Mouse (Mus musculus): ENCODE data around the gene Cpm. TPM values are rescaled to one million over a fixed set of nuclear protein-coding genes. Genes with fewer than 3 reads are reported as not detected.

Cpm gene
- polyA plus RNA-seq, 1 experiment from 2014 or later: 5.2 TPM

GRCm38 (mm10) chr10:117705806-117706205 lies 76.5 kb downstream of the Cpm start:
- Histone ChIP-seq H3K4me2 (no peak overlapping the region), H3K9ac (no peak overlapping the region), H3K4me1 (peaks cover 14% of the 10 kb centered on the region), H3K27ac (no peak overlapping the region), H3K27me3 (no peaks in the 10 kb centered on the region), H3K4me3 (replicated peaks) (no peak overlapping the region), H3K36me3 (replicated peaks) (peaks cover 66% of the 10 kb centered on the region), H3K9me3 (no peaks in the 10 kb centered on the region)
- no peak for ATAC-seq (ENCODE audit: low FRiP score)

DNA sequence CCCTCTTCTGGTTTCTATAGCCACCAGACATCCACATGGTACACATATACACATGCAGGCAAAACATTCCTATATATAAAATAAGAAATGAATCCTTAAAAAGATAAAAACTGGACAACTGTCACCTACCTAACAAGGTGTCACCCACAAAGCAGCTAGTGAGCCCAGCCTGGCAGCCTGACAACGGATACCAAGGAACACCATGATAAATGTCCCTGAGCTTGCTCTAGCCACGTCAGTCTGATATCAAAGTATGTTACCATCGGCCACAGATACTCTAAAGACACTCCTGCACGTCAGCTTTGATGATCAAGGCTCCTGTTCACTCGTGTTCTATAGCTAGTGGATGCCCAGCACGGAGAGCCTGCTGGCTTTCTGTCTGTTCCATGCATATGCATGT lies 77.1 kb downstream of the Cpm start:
- ATAC-seq (ENCODE audit: low FRiP score): no peak
- Histone ChIP-seq H3K27ac (no peak overlapping the region), H3K36me3 (replicated peaks) (peaks cover 62% of the 10 kb centered on the region), H3K27me3 (no peaks in the 10 kb centered on the region), H3K9me3 (no peaks in the 10 kb centered on the region), H3K9ac (no peak overlapping the region), H3K4me2 (no peak overlapping the region), H3K4me1 (peaks cover 18% of the 10 kb centered on the region), H3K4me3 (replicated peaks) (no peak overlapping the region)
- WGBS: 94% methylated on average over 6 of the region's 6 CpGs

GRCm38 (mm10) chr10:117707114-117707838 lies 78.0 kb downstream of the Cpm start:
- ATAC-seq (ENCODE audit: low FRiP score): no peak
- no peaks in the 10 kb centered on the region for H3K9me3 ChIP-seq
- H3K4me3 ChIP-seq (replicated peaks): no peak overlapping the region
- no peak overlapping the region for H3K9ac ChIP-seq
- H3K4me1 ChIP-seq: peaks cover 20% of the 10 kb centered on the region
- H3K4me2 ChIP-seq: no peak overlapping the region
- no peaks in the 10 kb centered on the region for H3K27me3 ChIP-seq
- 96% methylated on average over 2 of the region's 2 CpGs for WGBS
- no peak overlapping the region for H3K27ac ChIP-seq
- peaks cover 53% of the 10 kb centered on the region for H3K36me3 ChIP-seq (replicated peaks)

DNA sequence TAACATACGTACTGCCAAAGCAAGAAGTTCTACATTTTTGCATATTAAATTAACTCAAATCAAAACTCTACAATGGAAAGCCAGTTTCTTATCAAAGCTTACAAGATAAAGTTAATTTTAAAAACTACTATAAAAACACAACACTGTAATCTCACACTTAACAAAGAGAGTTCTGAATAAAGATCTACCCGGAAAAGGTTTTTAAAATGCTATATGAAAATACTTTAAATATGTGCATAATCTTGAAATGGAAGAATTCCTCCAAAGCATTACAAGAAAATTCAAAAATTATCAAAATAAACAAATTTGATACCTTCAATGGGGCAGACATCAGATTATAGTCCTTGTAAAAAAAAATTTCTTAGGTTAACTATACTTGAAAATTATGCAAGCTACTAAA lies 79.1 kb downstream of the Cpm start:
- Histone ChIP-seq H3K9ac (no peak overlapping the region), H3K9me3 (no peaks in the 10 kb centered on the region), H3K27ac (no peak overlapping the region), H3K36me3 (replicated peaks) (peaks cover 44% of the 10 kb centered on the region), H3K4me3 (replicated peaks) (no peak overlapping the region), H3K4me1 (peaks cover 20% of the 10 kb centered on the region), H3K27me3 (no peaks in the 10 kb centered on the region), H3K4me2 (no peak overlapping the region)
- no peak for ATAC-seq (ENCODE audit: low FRiP score)
- WGBS: 96% methylated on average over 2 of the region's 2 CpGs

GRCm38 (mm10) chr10:117708856-117709255 lies 79.6 kb downstream of the Cpm start:
- peak overlapping the region; percentile 98; the same call in 1 of the 2 replicates for H3K9ac ChIP-seq
- H3K27ac ChIP-seq: no peak overlapping the region
- WGBS: 93% methylated on average over 9 of the region's 9 CpGs
- H3K36me3 ChIP-seq (replicated peaks): peaks cover 39% of the 10 kb centered on the region
- H3K9me3 ChIP-seq: no peaks in the 10 kb centered on the region
- no peak for ATAC-seq (ENCODE audit: low FRiP score)
- H3K4me3 ChIP-seq (replicated peaks): peak overlapping the region; percentile 83
- H3K4me2 ChIP-seq: peak overlapping the region; percentile 72
- no peaks in the 10 kb centered on the region for H3K27me3 ChIP-seq
- peaks cover 20% of the 10 kb centered on the region for H3K4me1 ChIP-seq

DNA sequence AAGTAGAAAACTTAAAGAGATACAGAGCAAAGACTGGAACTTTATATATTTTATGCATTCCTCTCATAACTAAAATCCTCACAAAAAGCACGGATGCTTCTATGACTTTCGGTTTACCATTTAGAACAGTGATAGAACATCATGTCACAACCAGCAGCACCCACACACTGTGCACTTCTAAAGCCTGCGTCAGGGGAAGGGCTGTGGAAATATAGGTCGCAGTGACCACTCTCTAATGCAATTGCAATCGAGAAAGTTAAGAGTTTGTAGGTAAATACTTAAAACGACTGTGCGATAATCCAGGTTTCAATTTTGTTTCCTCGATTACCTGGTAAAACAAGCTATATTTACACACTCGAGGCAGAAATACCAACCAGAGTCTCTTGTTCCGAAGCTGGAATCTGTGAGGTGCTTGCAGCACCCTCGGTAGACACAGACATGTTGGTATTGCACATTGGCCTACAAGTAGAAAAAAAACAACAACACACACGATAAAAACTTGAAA lies 80.1 kb downstream of the Cpm start:
- peak overlapping the region; percentile 98 for H3K9ac ChIP-seq
- no peak for ATAC-seq (ENCODE audit: low FRiP score)
- H3K4me3 ChIP-seq (replicated peaks): peak overlapping the region; percentile 83
- 62% methylated on average over 12 of the region's 12 CpGs for WGBS
- H3K4me1 ChIP-seq: peaks cover 20% of the 10 kb centered on the region
- H3K27ac ChIP-seq: peak overlapping the region; percentile 97; the same call in 1 of the 2 replicates
- peak overlapping the region; percentile 72 for H3K4me2 ChIP-seq
- H3K9me3 ChIP-seq: no peaks in the 10 kb centered on the region
- peaks cover 34% of the 10 kb centered on the region for H3K36me3 ChIP-seq (replicated peaks)
- H3K27me3 ChIP-seq: no peaks in the 10 kb centered on the region

GRCm38 (mm10) chr10:117709930-117710603 lies 80.8 kb downstream of the Cpm start:
- peaks cover 20% of the 10 kb centered on the region for H3K4me1 ChIP-seq
- ATAC-seq (ENCODE audit: low FRiP score): peak; percentile 88
- H3K36me3 ChIP-seq (replicated peaks): peaks cover 27% of the 10 kb centered on the region
- H3K4me3 ChIP-seq (replicated peaks): peak overlapping the region; percentile 83
- peak overlapping the region; percentile 72 for H3K4me2 ChIP-seq
- no peaks in the 10 kb centered on the region for H3K27me3 ChIP-seq
- H3K9ac ChIP-seq: peak overlapping the region; percentile 98
- H3K9me3 ChIP-seq: no peaks in the 10 kb centered on the region
- H3K27ac ChIP-seq: peak overlapping the region; percentile 97
- under 1% methylated on average over 63 of the region's 71 CpGs for WGBS

GRCm38 (mm10) chr10:117710604-117711141 lies 81.4 kb downstream of the Cpm start, which contains the start of gene Mdm2:
TSS of gene Mdm2 (minus strand) at chr10:117710758.
- H3K4me1 ChIP-seq: peaks cover 20% of the 10 kb centered on the region
- peak within 1 kb of the TSS; percentile 72 for H3K4me2 ChIP-seq
- peak within 1 kb of the TSS; percentile 83 for H3K4me3 ChIP-seq (replicated peaks)
- H3K9me3 ChIP-seq: no peaks in the 10 kb centered on the region
- H3K27ac ChIP-seq: peak within 1 kb of the TSS; percentile 97
- under 1% methylated on average over 52 of the region's 52 CpGs for WGBS
- peak within 1 kb of the TSS; percentile 98 for H3K9ac ChIP-seq
- ATAC-seq (ENCODE audit: low FRiP score): peak; percentile 93
- H3K36me3 ChIP-seq (replicated peaks): peaks cover 21% of the 10 kb centered on the region
- H3K27me3 ChIP-seq: no peaks in the 10 kb centered on the region

GRCm38 (mm10) chr10:117711408-117711807 lies 82.1 kb downstream of the Cpm start:
- Histone ChIP-seq H3K4me2 (peak overlapping the region; percentile 59), H3K9me3 (no peaks in the 10 kb centered on the region), H3K4me1 (peaks cover 20% of the 10 kb centered on the region), H3K9ac (peak overlapping the region; percentile 98; the same call in 1 of the 2 replicates), H3K27me3 (no peaks in the 10 kb centered on the region), H3K36me3 (replicated peaks) (peaks cover 18% of the 10 kb centered on the region), H3K27ac (no peak overlapping the region), H3K4me3 (replicated peaks) (peak overlapping the region; percentile 83)
- no peak for ATAC-seq (ENCODE audit: low FRiP score)
- WGBS: 69% methylated on average over 5 of the region's 5 CpGs

- no peak for ATAC-seq (ENCODE audit: low FRiP score)
- no peaks in the 10 kb centered on the region for H3K27me3 ChIP-seq
Measured at GRCm38 (mm10) chr10:117712191-117712754, 83.0 kb downstream of the Cpm start.

GRCm38 (mm10) chr10:117712871-117713270 lies 83.6 kb downstream of the Cpm start:
- no peak overlapping the region for H3K4me3 ChIP-seq (replicated peaks)
- WGBS: 89% methylated on average over 9 of the region's 9 CpGs
- no peaks in the 10 kb centered on the region for H3K9me3 ChIP-seq
- peaks cover 4% of the 10 kb centered on the region for H3K36me3 ChIP-seq (replicated peaks)
- H3K9ac ChIP-seq: no peak overlapping the region
- H3K27ac ChIP-seq: no peak overlapping the region
- ATAC-seq (ENCODE audit: low FRiP score): no peak
- no peak overlapping the region for H3K4me2 ChIP-seq
- peaks cover 21% of the 10 kb centered on the region for H3K4me1 ChIP-seq
- H3K27me3 ChIP-seq: no peaks in the 10 kb centered on the region

More at GRCm38 (mm10) chr10:117712191-117712754, 83.0 kb downstream of the Cpm start:
- Histone ChIP-seq H3K9ac (no peak overlapping the region), H3K4me2 (no peak overlapping the region), H3K4me1 (peaks cover 15% of the 10 kb centered on the region), H3K4me3 (replicated peaks) (no peak overlapping the region), H3K27ac (no peak overlapping the region), H3K9me3 (no peaks in the 10 kb centered on the region), H3K36me3 (replicated peaks) (peaks cover 9% of the 10 kb centered on the region)
- 89% methylated on average over 9 of the region's 9 CpGs for WGBS

GRCm38 (mm10) chr10:117713466-117713865 lies 84.2 kb downstream of the Cpm start:
- Histone ChIP-seq H3K27ac (no peak overlapping the region), H3K4me3 (replicated peaks) (no peak overlapping the region), H3K4me2 (no peak overlapping the region), H3K9me3 (no peaks in the 10 kb centered on the region), H3K9ac (no peak overlapping the region), H3K36me3 (replicated peaks) (peaks cover 4% of the 10 kb centered on the region; the same call in 1 of the 2 replicates), H3K4me1 (peaks cover 27% of the 10 kb centered on the region), H3K27me3 (no peaks in the 10 kb centered on the region)
- ATAC-seq (ENCODE audit: low FRiP score): no peak
- WGBS: 95% methylated on average over 8 of the region's 8 CpGs

Measured in forebrain, embryonic 12.5 days (tissue).